Mouse (Mus musculus) CH12.LX (cell line): Measurements from ENCODE around the gene Arfip1. TPM values are rescaled to one million over a fixed set of nuclear protein-coding genes. Genes with fewer than 3 reads are reported as not detected.

Source experiments
- DNase-seq: peaks from one replicate; pipeline ENCODE4 v3.0.0-alpha.2; 2013; ENCODE audit errors: extremely low read depth
- H3K27ac ChIP-seq: 2 replicates; pipeline ENCODE4 v1.5.1; 2012; ENCODE audit warnings: low read depth, mild to moderate bottlenecking, control low read depth, moderate library complexity; ENCODE audit not compliant: insufficient read depth
- H3K27me3 ChIP-seq: replicated peaks from 2 replicates; pipeline ENCODE3; 2012; ENCODE audit warnings: inconsistent platforms
- H3K36me3 ChIP-seq, 2 experiments: replicated peaks in 1 of 2; 2 replicates each; pipeline versions ENCODE3 to v1.6.1; 2012; ENCODE audit warnings: inconsistent platforms in 1 of 2, low read length in 1 of 2, mild to moderate bottlenecking in 1 of 2, mixed read lengths in 1 of 2, moderate library complexity in 1 of 2; ENCODE audit not compliant: control insufficient read depth in 1 of 2, insufficient read depth in 1 of 2
- H3K4me1 ChIP-seq, 2 experiments: 2 replicates each; pipeline ENCODE4 v1.6.1; 2012; ENCODE audit warnings: inconsistent platforms in 1 of 2, moderate library complexity in 1 of 2; ENCODE audit not compliant: insufficient read depth in 2 of 2, control insufficient read depth in 1 of 2
- H3K4me2 ChIP-seq: 2 replicates; pipeline ENCODE4 v1.6.1; 2012; ENCODE audit warnings: low read depth, mild to moderate bottlenecking, control low read depth; ENCODE audit not compliant: poor library complexity, insufficient read depth, severe bottlenecking
- H3K4me3 ChIP-seq, 3 experiments: fragments of 150-350 bp in 1 of 3; sonication (generic) in 1 of 3; replicated peaks in 1 of 3; 2 replicates each; pipeline versions ENCODE3 to v1.5.1; 2011 to 2012; ENCODE audit warnings: low read depth in 2 of 3, low read length in 2 of 3, mild to moderate bottlenecking in 2 of 3, moderate library complexity in 2 of 3, control low read depth in 1 of 3, improper control_type of control experiment in 1 of 3, inconsistent platforms in 1 of 3, mixed read lengths in 1 of 3; ENCODE audit not compliant: poor library complexity in 1 of 3
- H3K79me2 ChIP-seq: replicated peaks from 2 replicates; pipeline ENCODE4 v1.6.1; 2012; ENCODE audit warnings: mild to moderate bottlenecking, moderate library complexity; ENCODE audit not compliant: control insufficient read depth, poor library complexity, insufficient read depth, severe bottlenecking; ENCODE audit errors: extremely low read depth
- H3K9ac ChIP-seq: 2 replicates; pipeline ENCODE4 v1.6.1; 2012; ENCODE audit warnings: low read depth, mild to moderate bottlenecking, control low read depth, moderate library complexity; ENCODE audit not compliant: insufficient read depth
- H3K9me3 ChIP-seq: replicated peaks from 2 replicates; pipeline ENCODE3; 2012; ENCODE audit warnings: low read length, inconsistent platforms, mixed read lengths
- CHD1 ChIP-seq: IDR thresholded peaks from 2 replicates; pipeline ENCODE4 v1.6.1; 2012; ENCODE audit warnings: low read depth, low read length, improper control_type of control experiment, inconsistent platforms
- E2F4 ChIP-seq: IDR thresholded peaks from 2 replicates; pipeline ENCODE4 v1.6.1; 2011; ENCODE audit warnings: low read depth, low read length, improper control_type of control experiment; ENCODE audit not compliant: insufficient replicate concordance
- EP300 ChIP-seq: IDR thresholded peaks from 2 replicates; pipeline ENCODE4 v1.6.1; 2011; ENCODE audit warnings: low read length, improper control_type of control experiment
- IRF4 ChIP-seq: IDR thresholded peaks from 2 replicates; pipeline ENCODE4 v1.6.1; 2014; ENCODE audit warnings: low read depth, mild to moderate bottlenecking, inconsistent platforms, low read length, improper control_type of control experiment
- JUND ChIP-seq: conservative IDR thresholded peaks from 2 replicates; pipeline ENCODE4 v1.6.1; 2011; ENCODE audit warnings: low read depth, low read length, improper control_type of control experiment
- MEF2A ChIP-seq: IDR thresholded peaks from 2 replicates; pipeline ENCODE4 v1.6.1; 2014; ENCODE audit warnings: low read depth, mild to moderate bottlenecking, inconsistent platforms, low read length, improper control_type of control experiment, borderline replicate concordance
- MYC ChIP-seq: IDR thresholded peaks from 2 replicates; pipeline ENCODE4 v1.6.1; 2011; ENCODE audit warnings: low read depth, mild to moderate bottlenecking, improper control_type of control experiment, low read length
- POLR2AphosphoS2 ChIP-seq: IDR thresholded peaks from 2 replicates; pipeline ENCODE4 v1.6.1; 2011; ENCODE audit warnings: low read depth, low read length, improper control_type of control experiment
- RCOR1 ChIP-seq: conservative IDR thresholded peaks from 2 replicates; pipeline ENCODE4 v1.6.1; 2012; ENCODE audit warnings: low read depth, mild to moderate bottlenecking, inconsistent platforms, low read length, improper control_type of control experiment
- SIN3A ChIP-seq: IDR thresholded peaks from 2 replicates; pipeline ENCODE4 v1.6.1; 2012; ENCODE audit warnings: low read length, improper control_type of control experiment, inconsistent platforms
- SMC3 ChIP-seq: IDR thresholded peaks from 2 replicates; pipeline ENCODE4 v1.6.1; 2011; ENCODE audit warnings: low read depth, low read length, improper control_type of control experiment
- USF2 ChIP-seq: conservative IDR thresholded peaks from 2 replicates; pipeline ENCODE4 v1.6.1; 2011; ENCODE audit warnings: low read depth, low read length, improper control_type of control experiment
- ZC3H11A ChIP-seq: IDR thresholded peaks from 2 replicates; pipeline ENCODE4 v1.6.1; 2012; ENCODE audit warnings: low read depth, mild to moderate bottlenecking, inconsistent platforms, low read length, improper control_type of control experiment
- ZMIZ1 ChIP-seq: IDR thresholded peaks from 2 replicates; pipeline ENCODE4 v1.6.1; 2012; ENCODE audit warnings: low read depth, mild to moderate bottlenecking, inconsistent platforms, low read length, improper control_type of control experiment
- ZNF384 ChIP-seq: IDR thresholded peaks from 2 replicates; pipeline ENCODE4 v1.6.1; 2012; ENCODE audit warnings: low read depth, low read length, improper control_type of control experiment, inconsistent platforms
- dilution Hi-C: fragments of 300-500 bp; cut with MboI; formaldehyde crosslinking; loops from 2 replicates; pipeline ENCODE4 v1.14.3; 2020; ENCODE audit warnings: low sequenced_read_pairs; ENCODE audit not compliant: extremely low pct_unique_long_range_greater_than_20kb, extremely low pct_ligation_motif_present
- in situ Hi-C: fragments of 300-500 bp; cut with MboI; formaldehyde crosslinking; loops from 3 replicates; pipeline ENCODE4 v1.14.3; 2019; ENCODE audit warnings: low sequenced_read_pairs, low pct_ligation_motif_present, low pct_unique_long_range_greater_than_20kb, mixed read lengths
- polyA plus RNA-seq: library from polyadenylated mRNA; unstranded; fragments of >175 nt; gene quantifications from 2 replicates; pipeline ENCODE4 v1.2.1, GENCODE M21; 2012; ENCODE audit warnings: low read depth; ENCODE audit not compliant: insufficient read length
- total RNA-seq, 2 experiments: library from RNA; depleted of rRNA; stranded (reverse); fragments of 300-350 nt in 1 of 2; fragments of >200 nt in 1 of 2; gene quantifications; 2 replicates each; pipeline ENCODE4 v1.2.3; 2012 to 2014

Gene Arfip1
- total and polyA plus RNA-seq, 3 experiments = 29.6 to 66.5 (median 36.8) TPM

DNA sequence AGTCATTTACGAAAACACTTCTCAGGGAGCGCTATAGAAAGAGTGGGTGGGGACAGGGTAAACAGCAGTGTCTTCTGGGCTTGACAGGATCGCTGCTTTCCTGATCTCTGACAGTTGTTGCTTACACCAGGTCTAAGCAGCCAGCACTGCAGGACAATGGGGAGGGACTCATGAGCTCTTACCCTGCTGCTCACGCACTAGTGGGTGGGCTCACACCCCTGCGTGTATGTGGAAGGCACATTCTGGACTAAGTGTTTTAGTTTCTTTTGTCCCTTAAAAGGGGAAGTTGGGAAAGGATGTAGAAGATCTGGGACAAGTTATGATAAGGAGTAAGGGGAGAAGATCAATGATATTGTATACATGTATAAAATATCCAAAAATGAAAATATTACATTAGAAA lies 49.2 kb downstream of the Arfip1 start:
- Histone ChIP-seq H3K27ac (no peak overlapping the region), H3K27me3 (no peaks in the 10 kb centered on the region), H3K4me3 (no peak overlapping the region), H3K36me3 (peaks cover 2 to 32% of the 10 kb centered on the region in 2 experiments), H3K79me2 (no peaks in the 10 kb centered on the region), H3K9ac (no peak overlapping the region), H3K4me2 (no peak overlapping the region), H3K9me3 (no peaks in the 10 kb centered on the region), H3K4me1 (peaks cover 0 to 3% of the 10 kb centered on the region in 2 experiments; a peak in 1 of 4 replicates)
- in situ Hi-C loops (loop anchor here (10.0 to 25.0 kb wide), 2 partner anchors 178 to 371 kb away; partner anchors contain the start of genes Gm6525 and Mnd1), dilution Hi-C loops (no loop called here)
- no peak for DNase-seq
- TF ChIP-seq USF2 = no peak
- no peak for TF ChIP-seq ZMIZ1
- no peak for TF ChIP-seq SIN3A
- no peak for TF ChIP-seq IRF4
- TF ChIP-seq ZNF384 = no peak
- no peak for TF ChIP-seq CHD1

- H3K36me3 ChIP-seq = peaks cover 7 to 47% of the 10 kb centered on the region in 2 experiments
- H3K4me3 ChIP-seq = no peak overlapping the region
- in situ Hi-C loops = loop anchor here (25.0 kb wide), 1 partner anchor 367 kb away; the partner anchor contains the start of genes Gm6525 and Mnd1
- dilution Hi-C loops = no loop called here
- no peaks in the 10 kb centered on the region for H3K27me3 ChIP-seq
- no peaks in the 10 kb centered on the region for H3K79me2 ChIP-seq
- DNase-seq = no peak
- H3K27ac ChIP-seq = no peak overlapping the region
- H3K9me3 ChIP-seq = no peaks in the 10 kb centered on the region
- H3K9ac ChIP-seq = no peak overlapping the region
- peaks cover 2 to 18% of the 10 kb centered on the region in 2 experiments; a peak in 3 of 4 replicates for H3K4me1 ChIP-seq
- no peak overlapping the region for H3K4me2 ChIP-seq
- TF ChIP-seq RCOR1 = no peak
- no peak for TF ChIP-seq SIN3A
- TF ChIP-seq POLR2AphosphoS2 = no peak
- no peak for TF ChIP-seq MYC
- TF ChIP-seq JUND = no peak
- TF ChIP-seq EP300 = no peak
- no peak for TF ChIP-seq SMC3
- no peak for TF ChIP-seq ZMIZ1
- TF ChIP-seq E2F4 = no peak
- no peak for TF ChIP-seq MEF2A
- TF ChIP-seq ZC3H11A = no peak
Observed at GRCm38 (mm10) chr3:84529021-84529420, 53.4 kb downstream of the Arfip1 start.
